Mouse (Mus musculus): Measurements from ENCODE around the gene Anxa9. TPM values are rescaled to one million over a fixed set of nuclear protein-coding genes. Genes with fewer than 3 reads are reported as not detected.

Anxa9 gene
- polyA plus RNA-seq, 2 experiments, result 4.7 TPM

DNA sequence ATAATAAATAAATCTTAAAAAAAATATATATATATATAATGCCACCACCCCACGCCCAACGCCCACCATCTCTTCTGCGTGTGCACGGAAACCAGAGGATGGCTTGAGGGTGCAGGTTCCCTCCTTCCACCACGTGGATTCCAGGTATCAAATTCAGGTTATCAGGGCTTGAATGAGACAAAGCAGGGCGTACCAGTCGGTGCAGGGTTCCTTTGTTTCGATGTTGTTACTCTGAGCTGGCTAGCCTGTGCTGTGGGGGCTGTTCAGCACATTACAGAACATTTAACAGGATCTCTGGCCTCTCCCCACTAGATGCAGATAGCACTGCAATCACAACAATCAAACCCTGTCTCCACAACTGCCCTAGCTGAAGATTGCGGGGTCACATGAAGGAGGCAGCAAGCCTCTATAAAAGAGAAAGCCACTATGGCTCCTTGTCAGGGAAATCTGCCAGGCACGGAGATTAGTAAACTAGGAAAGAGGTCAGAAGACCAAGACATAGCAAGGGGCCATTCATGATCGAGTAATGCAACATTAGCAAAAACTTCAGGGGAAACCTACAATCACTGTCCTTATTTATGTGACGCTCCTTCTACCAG, 36.1 kb downstream of the Anxa9 start:
- Histone ChIP-seq H3K4me2 (replicated peaks; ENCODE audit: low read depth, low read length, severe bottlenecking) (no peak overlapping the region), H3K4me3 (replicated peaks; ENCODE audit: low read length) (no peak overlapping the region), H3K27me3 (ENCODE audit: control insufficient read depth, insufficient read depth, low read length) (no peaks in the 10 kb centered on the region), H3K27ac (replicated peaks; ENCODE audit: low read depth, low read length) (no peak overlapping the region), H3K9me3 (ENCODE audit: control insufficient read depth, low read length) (no peaks in the 10 kb centered on the region), H3K9ac (ENCODE audit: low read depth, low read length, severe bottlenecking) (no peak overlapping the region), H3K4me1 (ENCODE audit: control insufficient read depth, insufficient read depth, low read length) (no peaks in the 10 kb centered on the region), H3K36me3 (ENCODE audit: control insufficient read depth, insufficient read depth, low read length) (peaks cover 35% of the 10 kb centered on the region)
- TF ChIP-seq POLR2A (IDR thresholded peaks at IDR 0.05; ENCODE audit: borderline replicate concordance, extremely low read depth, insufficient read depth, insufficient read length), result no peak
- ATAC-seq (ENCODE audit: low FRiP score, low read depth) (no peak), DNase-seq (ENCODE audit: low spot score) (no peak)
- WGBS, result 88% methylated on average over 12 of the region's 12 CpGs

DNA sequence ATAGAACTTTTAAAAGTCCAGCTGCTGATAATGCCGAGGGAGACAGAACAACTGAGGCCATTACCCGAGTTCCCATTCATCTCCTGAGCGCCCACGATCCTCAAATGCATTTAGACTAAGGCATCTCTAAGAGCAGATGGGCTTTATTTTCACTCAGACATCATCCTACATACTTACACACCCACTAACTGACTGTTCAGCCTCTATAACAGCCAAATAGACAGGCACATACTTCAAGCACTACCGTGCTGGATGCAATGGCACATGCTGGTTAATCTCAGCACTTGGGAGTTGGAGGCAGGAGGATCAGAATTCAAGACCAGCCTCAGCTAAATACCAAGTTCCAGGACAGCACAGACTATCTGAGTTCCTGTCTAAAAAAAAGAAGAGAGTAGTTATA, 37.2 kb downstream of the Anxa9 start:
- peaks cover 35% of the 10 kb centered on the region for H3K36me3 ChIP-seq (ENCODE audit: control insufficient read depth, insufficient read depth, low read length)
- no peak for DNase-seq (ENCODE audit: low spot score)
- H3K4me1 ChIP-seq (ENCODE audit: control insufficient read depth, insufficient read depth, low read length), result no peaks in the 10 kb centered on the region
- no peak for TF ChIP-seq POLR2A (IDR thresholded peaks at IDR 0.05; ENCODE audit: borderline replicate concordance, extremely low read depth, insufficient read depth, insufficient read length)
- H3K4me2 ChIP-seq (replicated peaks; ENCODE audit: low read depth, low read length, severe bottlenecking), result no peak overlapping the region
- H3K9me3 ChIP-seq (ENCODE audit: control insufficient read depth, low read length), result no peaks in the 10 kb centered on the region
- H3K27ac ChIP-seq (replicated peaks; ENCODE audit: low read depth, low read length), result no peak overlapping the region
- no peak for ATAC-seq (ENCODE audit: low FRiP score, low read depth)
- H3K4me3 ChIP-seq (replicated peaks; ENCODE audit: low read length), result no peak overlapping the region
- no peak overlapping the region for H3K9ac ChIP-seq (ENCODE audit: low read depth, low read length, severe bottlenecking)
- no peaks in the 10 kb centered on the region for H3K27me3 ChIP-seq (ENCODE audit: control insufficient read depth, insufficient read depth, low read length)
- WGBS, result 90% methylated on average over 5 of the region's 5 CpGs

DNA sequence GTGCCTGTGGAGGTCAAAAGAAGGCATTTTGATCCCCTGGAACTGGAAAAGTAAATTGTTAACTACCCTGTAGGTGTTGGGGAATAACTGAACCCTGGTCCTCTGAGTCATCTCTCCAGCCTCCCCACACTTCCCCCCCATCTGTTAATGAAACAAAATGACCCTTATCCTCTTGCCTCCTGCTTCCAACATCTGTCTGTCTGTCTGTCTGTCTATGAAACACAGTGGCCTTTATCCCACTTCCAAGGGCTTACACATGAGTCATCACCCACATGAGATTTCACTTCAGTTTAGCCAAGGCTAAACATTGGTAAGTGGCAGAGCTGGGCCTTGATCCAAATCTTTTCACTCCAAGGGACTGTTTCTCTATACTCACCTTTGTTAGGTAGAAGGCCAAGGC, 39.1 kb downstream of the Anxa9 start:
- ATAC-seq (ENCODE audit: low FRiP score, low read depth), result no peak
- Histone ChIP-seq H3K4me3 (replicated peaks; ENCODE audit: low read length) (no peak overlapping the region), H3K36me3 (ENCODE audit: control insufficient read depth, insufficient read depth, low read length) (peaks cover 50% of the 10 kb centered on the region)

DNA sequence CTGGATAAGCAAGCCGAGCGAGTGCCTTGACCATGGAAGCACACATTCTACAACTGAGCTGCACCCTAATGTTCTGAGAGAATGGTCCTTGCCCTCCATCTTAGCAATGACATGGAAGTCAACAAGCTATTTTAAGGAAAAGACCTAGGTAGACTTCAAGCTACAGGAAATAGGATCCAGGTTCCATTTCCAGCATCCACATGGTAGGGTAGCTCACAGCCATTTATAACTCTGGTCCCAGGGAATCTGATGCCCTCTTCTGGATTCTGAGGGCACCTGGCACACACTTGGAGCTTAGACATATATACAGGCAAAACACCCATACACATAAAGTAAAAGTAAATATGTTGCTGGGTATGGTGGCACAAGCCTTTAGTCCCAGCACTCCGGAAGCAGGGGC, 40.9 kb downstream of the Anxa9 start:
- Histone ChIP-seq H3K4me3 (replicated peaks; ENCODE audit: low read length) (no peak overlapping the region), H3K9ac (ENCODE audit: low read depth, low read length, severe bottlenecking) (no peak overlapping the region), H3K4me2 (replicated peaks; ENCODE audit: low read depth, low read length, severe bottlenecking) (no peak overlapping the region), H3K36me3 (ENCODE audit: control insufficient read depth, insufficient read depth, low read length) (peaks cover 65% of the 10 kb centered on the region), H3K9me3 (ENCODE audit: control insufficient read depth, low read length) (no peaks in the 10 kb centered on the region), H3K27ac (replicated peaks; ENCODE audit: low read depth, low read length) (no peak overlapping the region), H3K27me3 (ENCODE audit: control insufficient read depth, insufficient read depth, low read length) (no peaks in the 10 kb centered on the region), H3K4me1 (ENCODE audit: control insufficient read depth, insufficient read depth, low read length) (no peaks in the 10 kb centered on the region)
- TF ChIP-seq POLR2A (IDR thresholded peaks at IDR 0.05; ENCODE audit: borderline replicate concordance, extremely low read depth, insufficient read depth, insufficient read length), result no peak
- WGBS, result 94% methylated on average over 3 of the region's 3 CpGs
- no peak for ATAC-seq (ENCODE audit: low FRiP score, low read depth)
- DNase-seq (ENCODE audit: low spot score), result no peak

More for the DNA sequence above, 39.1 kb downstream of the Anxa9 start:
- no peaks in the 10 kb centered on the region for H3K9me3 ChIP-seq (ENCODE audit: control insufficient read depth, low read length)
- no peaks in the 10 kb centered on the region for H3K4me1 ChIP-seq (ENCODE audit: control insufficient read depth, insufficient read depth, low read length)
- TF ChIP-seq POLR2A (IDR thresholded peaks at IDR 0.05; ENCODE audit: borderline replicate concordance, extremely low read depth, insufficient read depth, insufficient read length), result no peak
- no peak for DNase-seq (ENCODE audit: low spot score)
- no peak overlapping the region for H3K9ac ChIP-seq (ENCODE audit: low read depth, low read length, severe bottlenecking)
- no peaks in the 10 kb centered on the region for H3K27me3 ChIP-seq (ENCODE audit: control insufficient read depth, insufficient read depth, low read length)
- H3K27ac ChIP-seq (replicated peaks; ENCODE audit: low read depth, low read length), result no peak overlapping the region
- H3K4me2 ChIP-seq (replicated peaks; ENCODE audit: low read depth, low read length, severe bottlenecking), result no peak overlapping the region

DNA sequence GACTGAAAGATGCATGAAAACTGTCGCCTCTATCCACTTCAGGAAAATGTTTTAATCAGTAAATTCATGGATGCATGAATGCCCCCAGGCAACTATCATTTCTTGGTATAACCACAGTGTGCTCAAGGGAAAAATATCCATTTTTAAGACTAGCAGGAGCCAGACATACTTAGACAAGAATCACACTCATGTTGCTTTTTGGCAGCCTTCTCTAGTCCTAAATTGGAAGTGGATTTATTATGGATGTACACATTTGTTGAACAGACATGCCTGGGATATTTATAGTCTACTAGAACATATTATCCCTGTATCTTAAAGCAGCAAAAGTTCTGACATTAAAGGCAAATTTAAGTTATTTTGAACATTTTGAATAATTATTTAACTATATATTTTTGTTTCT, 42.3 kb downstream of the Anxa9 start:
- H3K9me3 ChIP-seq (ENCODE audit: control insufficient read depth, low read length), result no peaks in the 10 kb centered on the region
- H3K4me1 ChIP-seq (ENCODE audit: control insufficient read depth, insufficient read depth, low read length), result no peaks in the 10 kb centered on the region
- no peak overlapping the region for H3K27ac ChIP-seq (replicated peaks; ENCODE audit: low read depth, low read length)
- H3K27me3 ChIP-seq (ENCODE audit: control insufficient read depth, insufficient read depth, low read length), result no peaks in the 10 kb centered on the region
- 88% methylated on average over 1 of the region's 1 CpGs for WGBS
- no peak overlapping the region for H3K4me2 ChIP-seq (replicated peaks; ENCODE audit: low read depth, low read length, severe bottlenecking)
- TF ChIP-seq POLR2A (IDR thresholded peaks at IDR 0.05; ENCODE audit: borderline replicate concordance, extremely low read depth, insufficient read depth, insufficient read length), result no peak
- H3K4me3 ChIP-seq (replicated peaks; ENCODE audit: low read length), result no peak overlapping the region
- peaks cover 76% of the 10 kb centered on the region for H3K36me3 ChIP-seq (ENCODE audit: control insufficient read depth, insufficient read depth, low read length)
- no peak for DNase-seq (ENCODE audit: low spot score)
- no peak for ATAC-seq (ENCODE audit: low FRiP score, low read depth)
- no peak overlapping the region for H3K9ac ChIP-seq (ENCODE audit: low read depth, low read length, severe bottlenecking)
